Mouse (Mus musculus) midbrain, embryonic 11.5 days (tissue): ENCODE results near the gene Fgf7. TPM values are rescaled to one million over a fixed set of nuclear protein-coding genes. Genes with fewer than 3 reads are reported as not detected.

Experiments
- ATAC-seq: fragments of 200-750 bp; cut with Nextera tagmentation; 2 replicates; pipeline ENCODE4 v1.8.0; 2017; ENCODE audit warnings: moderate TSS enrichment, moderate library complexity; ENCODE audit not compliant: low FRiP score
- DNase-seq: peaks from one replicate; pipeline ENCODE4 v3.0.0; 2015; ENCODE audit warnings: low spot score; ENCODE audit errors: missing footprints
- H3K27ac ChIP-seq: fragments of 300-500 bp; sonication (generic); 2 replicates; pipeline ENCODE4 v1.5.1; 2014; ENCODE audit warnings: low read depth, low read length
- H3K27me3 ChIP-seq: fragments of 300-500 bp; sonication (generic); 2 replicates; pipeline ENCODE4 v1.6.1; 2014; ENCODE audit warnings: mild to moderate bottlenecking, low read length, moderate library complexity, mixed read lengths; ENCODE audit not compliant: control insufficient read depth, insufficient read depth
- H3K36me3 ChIP-seq: fragments of 300-500 bp; sonication (generic); 2 replicates; pipeline ENCODE4 v1.6.1; 2014; ENCODE audit warnings: mild to moderate bottlenecking, low read length, moderate library complexity, mixed read lengths; ENCODE audit not compliant: control insufficient read depth, insufficient read depth
- H3K4me1 ChIP-seq: fragments of 300-500 bp; sonication (generic); 2 replicates; pipeline ENCODE4 v1.6.1; 2014; ENCODE audit warnings: low read length; ENCODE audit not compliant: control insufficient read depth, insufficient read depth
- H3K4me2 ChIP-seq: fragments of 300-500 bp; sonication (generic); 2 replicates; pipeline ENCODE4 v1.6.1; 2014; ENCODE audit warnings: mild to moderate bottlenecking, moderate library complexity
- H3K4me3 ChIP-seq: fragments of 300-500 bp; sonication (generic); 2 replicates; pipeline ENCODE4 v1.5.1; 2014; ENCODE audit warnings: low read depth, low read length
- H3K9ac ChIP-seq: fragments of 300-500 bp; sonication (generic); 2 replicates; pipeline ENCODE4 v1.6.1; 2014; ENCODE audit warnings: low read length
- H3K9me3 ChIP-seq: fragments of 300-500 bp; sonication (generic); 2 replicates; pipeline ENCODE4 v1.6.1; 2016; ENCODE audit warnings: low read length; ENCODE audit not compliant: control insufficient read depth
- WGBS: fragments of 180-500 bp; shearing (Covaris S2); extraction: QIAGEN DNeasy Blood & Tissue Kit; methylation state at CpG from one replicate; pipeline ENCODE4 v1.1.7; 2014; 5-methylcytosine and 5-hydroxymethylcytosine counted together
- polyA plus RNA-seq: library from polyadenylated mRNA; unstranded; fragments of >200 nt; fragmentation: Nextera tagmentation; extraction: Ambion mirVana; gene quantifications from 2 replicates; pipeline ENCODE4 v1.2.1, GENCODE M21; 2014

The Fgf7 gene
- polyA plus RNA-seq, 1 experiment from 2014 or later: 0.37 TPM

DNA sequence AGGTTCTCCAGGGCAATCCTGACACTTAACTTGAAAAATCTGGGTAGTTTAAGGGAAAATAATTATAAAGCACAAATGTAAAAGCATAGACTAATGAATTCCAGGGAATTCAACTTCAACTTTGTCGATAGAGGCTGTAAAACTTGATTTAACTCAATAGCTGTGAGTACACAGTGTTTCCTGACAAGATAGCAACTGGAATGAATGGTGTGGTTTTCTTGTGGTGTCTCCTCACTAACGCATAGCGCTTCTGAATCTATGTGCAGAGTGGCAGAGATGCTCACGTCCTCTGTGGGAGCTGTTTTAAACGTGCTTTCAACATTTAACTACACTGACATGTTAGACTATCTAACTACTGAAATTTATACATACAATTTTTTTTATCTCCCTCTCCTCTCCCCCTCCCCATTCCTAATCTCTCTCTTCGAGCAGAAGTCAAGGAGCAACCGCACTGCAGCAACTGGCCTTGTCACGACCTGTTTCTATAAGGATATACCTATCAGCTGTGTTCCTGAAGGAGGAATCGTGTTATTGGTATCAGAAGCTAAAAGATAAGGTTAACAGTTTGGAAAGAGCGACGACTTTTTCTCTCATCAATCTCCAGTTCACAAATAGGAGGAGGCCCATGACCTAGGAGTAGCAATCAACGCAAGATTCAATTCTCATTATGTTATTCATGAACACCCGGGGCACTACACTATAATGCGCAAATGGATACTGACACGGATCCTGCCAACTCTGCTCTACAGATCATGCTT, 734 bp downstream of the Fgf7 start:
- Histone ChIP-seq H3K9me3 (no peaks in the 10 kb centered on the region), H3K4me1 (no peaks in the 10 kb centered on the region), H3K9ac (no peak overlapping the region), H3K27ac (no peak overlapping the region), H3K36me3 (no peaks in the 10 kb centered on the region), H3K27me3 (no peaks in the 10 kb centered on the region), H3K4me2 (no peak overlapping the region), H3K4me3 (no peak overlapping the region)
- ATAC-seq (no peak), DNase-seq (peak; percentile 65)
- WGBS: 90% methylated on average over 15 of the region's 15 CpGs

DNA sequence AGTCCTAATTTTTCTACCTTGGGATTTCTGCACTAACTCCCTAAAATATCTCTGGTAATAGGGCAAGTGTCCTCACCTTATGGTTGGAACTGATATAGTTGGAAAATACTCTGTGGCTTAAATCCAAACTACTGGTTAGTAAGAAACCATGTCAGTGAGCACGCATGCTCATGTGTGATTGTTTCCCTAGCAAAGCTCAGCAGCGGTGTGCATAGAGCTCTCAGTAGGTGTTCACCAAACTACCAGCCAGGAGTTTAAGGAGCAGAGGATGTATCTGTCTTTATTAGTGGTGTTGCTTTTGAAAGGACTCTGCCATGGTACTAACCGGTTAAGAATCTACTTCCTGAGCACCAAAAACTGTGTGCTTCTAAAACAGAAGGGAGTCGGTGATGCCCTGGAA, 1.7 kb downstream of the Fgf7 start:
- Histone ChIP-seq H3K36me3 (no peaks in the 10 kb centered on the region), H3K9me3 (no peaks in the 10 kb centered on the region)
- 90% methylated on average over 4 of the region's 4 CpGs for WGBS

DNA sequence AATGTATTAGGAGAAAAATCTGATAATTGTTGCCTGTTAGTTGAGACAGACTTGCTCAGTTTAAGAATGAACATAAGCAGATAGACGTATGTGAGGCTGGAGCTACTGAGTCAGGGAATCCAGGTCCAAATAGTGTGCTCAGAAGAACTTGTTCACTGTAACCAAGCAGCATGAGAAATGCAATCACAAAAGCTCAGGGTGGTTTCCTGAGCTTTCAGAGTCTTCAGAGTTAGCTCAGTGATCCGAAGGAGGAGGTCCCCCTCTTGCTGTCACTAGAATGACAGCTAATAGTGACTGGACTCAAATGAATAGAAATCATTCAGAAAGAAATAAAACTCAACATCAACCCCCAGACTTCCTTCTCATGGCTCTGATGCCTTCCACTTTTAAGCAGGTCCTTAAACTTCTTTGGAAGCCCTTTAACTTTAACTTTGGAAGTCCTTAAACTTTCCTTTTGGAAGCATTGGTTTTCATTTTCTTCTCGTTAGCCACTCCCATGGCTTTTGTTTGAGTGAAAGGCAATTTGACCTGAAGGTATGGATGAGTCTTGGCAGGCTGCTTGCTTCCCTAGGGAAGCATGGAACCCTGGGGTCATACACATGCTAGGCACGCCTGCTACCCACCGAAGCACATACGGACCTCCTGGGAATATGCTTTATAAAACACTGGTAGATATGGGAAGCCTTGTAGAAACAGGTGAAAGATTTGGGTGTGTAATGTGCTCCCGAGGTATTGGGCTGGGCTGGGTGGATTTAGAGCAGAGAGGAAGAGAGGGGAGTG, 4.0 kb downstream of the Fgf7 start:
- H3K27ac ChIP-seq: no peak overlapping the region
- no peak overlapping the region for H3K9ac ChIP-seq
- no peak overlapping the region for H3K4me2 ChIP-seq
- H3K27me3 ChIP-seq: no peaks in the 10 kb centered on the region
- H3K4me1 ChIP-seq: no peaks in the 10 kb centered on the region
- no peaks in the 10 kb centered on the region for H3K36me3 ChIP-seq
- WGBS: 76% methylated on average over 7 of the region's 7 CpGs
- no peak overlapping the region for H3K4me3 ChIP-seq
- ATAC-seq: no peak
- H3K9me3 ChIP-seq: no peaks in the 10 kb centered on the region
- DNase-seq: peak; percentile 19

More for the DNA sequence above, 1.7 kb downstream of the Fgf7 start:
- Histone ChIP-seq H3K4me1 (no peaks in the 10 kb centered on the region), H3K4me3 (no peak overlapping the region), H3K4me2 (no peak overlapping the region), H3K9ac (no peak overlapping the region), H3K27me3 (no peaks in the 10 kb centered on the region), H3K27ac (no peak overlapping the region)
- DNase-seq (peak; percentile 56), ATAC-seq (no peak)

DNA sequence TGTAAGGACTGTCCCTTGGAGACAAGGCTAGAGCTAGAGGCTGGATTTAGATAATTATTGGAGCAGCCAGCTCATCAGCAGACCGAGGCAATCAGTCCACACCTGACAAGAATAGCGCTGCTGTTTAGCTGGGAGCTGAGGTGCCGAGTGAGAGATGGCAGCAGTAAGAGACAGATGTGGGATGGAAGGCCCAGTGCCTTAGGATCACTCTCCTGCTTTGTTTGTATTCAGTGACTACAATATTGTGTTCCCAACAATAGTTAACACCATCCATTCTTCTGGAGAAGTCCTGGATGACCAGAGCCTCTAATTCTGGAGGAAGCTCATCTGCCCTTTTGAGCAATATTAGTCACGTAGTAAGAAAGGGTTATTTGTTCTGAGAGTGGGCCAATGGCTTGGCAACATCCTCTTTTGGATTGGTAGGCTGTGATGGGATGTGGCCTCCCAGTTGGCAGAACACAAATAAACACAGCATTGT, 5.0 kb downstream of the Fgf7 start:
- H3K27ac ChIP-seq: no peak overlapping the region
- peak; percentile 56 for DNase-seq
- no peak for ATAC-seq
- H3K27me3 ChIP-seq: no peaks in the 10 kb centered on the region
- no peaks in the 10 kb centered on the region for H3K4me1 ChIP-seq
- H3K9me3 ChIP-seq: no peaks in the 10 kb centered on the region
- H3K9ac ChIP-seq: no peak overlapping the region
- H3K4me2 ChIP-seq: no peak overlapping the region
- WGBS: 86% methylated on average over 4 of the region's 4 CpGs
- no peak overlapping the region for H3K4me3 ChIP-seq
- no peaks in the 10 kb centered on the region for H3K36me3 ChIP-seq

DNA sequence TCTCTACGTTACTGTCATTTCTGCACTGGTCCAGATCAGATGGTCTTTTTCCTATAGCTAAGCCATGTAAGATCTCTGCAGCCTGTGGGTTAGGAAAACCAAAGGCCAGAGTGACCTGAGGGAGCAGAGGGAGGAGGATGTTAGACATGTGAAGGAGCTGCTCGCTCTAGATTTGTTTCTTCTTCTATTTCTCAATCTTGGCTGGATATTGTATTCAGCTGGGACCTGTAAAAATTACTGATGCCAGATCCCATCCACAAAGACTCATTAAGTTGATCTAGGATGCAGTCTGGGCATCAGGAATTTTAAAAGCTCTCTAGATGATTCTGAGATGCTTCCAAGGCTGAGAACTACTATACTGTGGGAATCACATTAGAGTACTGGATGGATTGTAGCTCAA, 6.2 kb downstream of the Fgf7 start:
- no peak for ATAC-seq
- no peak overlapping the region for H3K27ac ChIP-seq
- DNase-seq: peak; percentile 4
- no peaks in the 10 kb centered on the region for H3K36me3 ChIP-seq
- 90% methylated on average over 2 of the region's 2 CpGs for WGBS
- H3K4me1 ChIP-seq: no peaks in the 10 kb centered on the region
- no peaks in the 10 kb centered on the region for H3K27me3 ChIP-seq
- no peaks in the 10 kb centered on the region for H3K9me3 ChIP-seq
- H3K9ac ChIP-seq: no peak overlapping the region
- no peak overlapping the region for H3K4me2 ChIP-seq
- H3K4me3 ChIP-seq: no peak overlapping the region

DNA sequence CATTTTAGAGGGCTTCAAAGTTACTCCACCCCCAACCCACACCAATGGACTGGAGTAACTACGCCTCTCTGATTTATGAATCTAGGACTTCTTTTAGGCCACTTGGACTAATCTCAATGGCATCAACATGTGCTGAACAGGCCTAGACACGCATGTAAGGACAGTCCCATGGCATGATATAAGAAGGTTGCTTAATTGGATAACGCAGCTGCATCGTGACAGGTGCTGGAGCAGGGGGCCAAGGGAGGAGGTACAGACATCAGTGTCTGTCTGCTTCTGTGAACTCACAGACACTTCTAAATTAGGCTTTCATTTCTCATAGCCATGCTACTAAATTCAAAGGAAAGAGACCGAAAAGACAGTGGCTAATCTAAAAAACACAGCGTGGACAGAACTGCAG, 6.8 kb downstream of the Fgf7 start:
- H3K4me1 ChIP-seq: no peaks in the 10 kb centered on the region
- no peaks in the 10 kb centered on the region for H3K27me3 ChIP-seq
- no peak overlapping the region for H3K4me2 ChIP-seq
- no peak for ATAC-seq
- H3K4me3 ChIP-seq: no peak overlapping the region
- DNase-seq: peak; percentile 73
- H3K36me3 ChIP-seq: no peaks in the 10 kb centered on the region
- H3K9me3 ChIP-seq: no peaks in the 10 kb centered on the region
- H3K27ac ChIP-seq: no peak overlapping the region
- no peak overlapping the region for H3K9ac ChIP-seq
- 90% methylated on average over 6 of the region's 6 CpGs for WGBS

DNA sequence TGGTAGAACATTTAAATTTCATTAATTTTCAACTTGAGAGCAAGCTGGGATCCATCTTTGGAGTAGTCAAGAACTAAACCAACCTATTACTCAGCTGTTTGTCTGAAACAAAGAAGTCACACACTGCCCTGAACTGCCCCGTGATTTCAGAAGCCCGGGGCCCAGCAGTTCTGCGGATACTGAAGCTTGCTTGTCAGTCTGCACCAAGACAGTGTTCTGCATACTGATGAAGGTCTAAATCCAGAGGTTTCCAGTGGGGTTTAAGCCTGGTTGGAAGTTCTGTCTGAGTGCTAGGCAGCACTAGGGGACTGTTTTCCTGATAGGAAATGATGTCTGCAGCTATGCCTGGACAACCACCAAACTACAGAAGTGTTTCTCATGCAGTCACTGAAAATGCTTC, 8.2 kb downstream of the Fgf7 start:
- DNase-seq: peak; percentile 82
- no peak overlapping the region for H3K27ac ChIP-seq
- no peak overlapping the region for H3K9ac ChIP-seq
- no peaks in the 10 kb centered on the region for H3K9me3 ChIP-seq
- H3K4me2 ChIP-seq: no peak overlapping the region
- no peaks in the 10 kb centered on the region for H3K36me3 ChIP-seq
- ATAC-seq: peak; percentile 50; the same call in 1 of the 2 replicates
- H3K27me3 ChIP-seq: no peaks in the 10 kb centered on the region
- WGBS: 45% methylated on average over 3 of the region's 3 CpGs
- H3K4me3 ChIP-seq: no peak overlapping the region
- H3K4me1 ChIP-seq: no peaks in the 10 kb centered on the region

DNA sequence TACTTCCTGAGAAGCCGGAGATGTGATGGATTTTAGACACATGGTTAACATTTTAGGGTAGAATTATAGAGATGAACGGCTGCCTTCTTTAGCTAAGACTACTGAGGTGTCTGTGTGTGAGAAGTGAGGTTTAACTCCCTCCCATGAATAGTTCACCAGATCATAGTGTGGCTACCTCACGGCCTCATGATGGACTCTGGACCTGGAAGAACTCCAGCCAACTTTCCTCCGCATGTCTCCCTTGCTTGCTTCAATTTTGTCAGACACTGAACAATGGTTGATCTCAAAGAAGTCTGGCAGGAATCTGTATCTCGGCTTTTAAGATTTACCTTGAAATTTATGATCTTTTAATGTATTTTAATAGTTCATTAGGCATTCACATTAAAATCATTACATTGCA, 11.2 kb downstream of the Fgf7 start:
- H3K27me3 ChIP-seq: no peaks in the 10 kb centered on the region
- DNase-seq (peak; percentile 4), ATAC-seq (no peak)
- 91% methylated on average over 5 of the region's 5 CpGs for WGBS
- no peak overlapping the region for H3K9ac ChIP-seq
- H3K4me2 ChIP-seq: no peak overlapping the region
- H3K4me3 ChIP-seq: no peak overlapping the region
- H3K36me3 ChIP-seq: no peaks in the 10 kb centered on the region
- H3K4me1 ChIP-seq: no peaks in the 10 kb centered on the region
- no peaks in the 10 kb centered on the region for H3K9me3 ChIP-seq
- H3K27ac ChIP-seq: no peak overlapping the region
